Mouse (Mus musculus) kidney, adult 8-10 months (tissue): Measurements from ENCODE around the gene Fbxo46.
A peak's percentile ranks its signal among the peaks of the same experiment; 100 is the strongest.

Experiments used
- DNase-seq, 2 experiments: peaks; one replicate each; pipeline ENCODE4 v3.0.0; 2022

Fbxo46 gene

DNA sequence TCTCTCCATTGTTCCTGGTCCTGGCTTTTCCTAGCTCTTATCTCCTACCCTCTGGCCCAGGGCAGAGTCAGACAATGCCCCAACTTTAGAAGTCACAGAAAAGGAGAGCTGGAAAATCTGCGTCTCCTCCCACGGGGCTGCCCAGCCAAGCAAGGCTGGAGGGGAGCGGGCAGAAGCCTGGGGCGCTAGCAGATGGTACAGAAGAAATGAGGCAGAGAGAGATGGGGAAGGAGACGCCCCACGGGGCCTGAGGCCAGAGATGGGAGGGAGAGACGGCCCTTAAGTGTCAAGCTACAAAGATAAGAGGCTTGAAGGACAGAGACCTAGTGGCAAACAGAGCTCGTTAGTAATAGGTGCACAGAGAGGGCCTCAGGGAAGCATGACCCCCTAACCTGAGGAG, 52.2 kb downstream of the Fbxo46 start:
- DNase-seq = no peak

DNA sequence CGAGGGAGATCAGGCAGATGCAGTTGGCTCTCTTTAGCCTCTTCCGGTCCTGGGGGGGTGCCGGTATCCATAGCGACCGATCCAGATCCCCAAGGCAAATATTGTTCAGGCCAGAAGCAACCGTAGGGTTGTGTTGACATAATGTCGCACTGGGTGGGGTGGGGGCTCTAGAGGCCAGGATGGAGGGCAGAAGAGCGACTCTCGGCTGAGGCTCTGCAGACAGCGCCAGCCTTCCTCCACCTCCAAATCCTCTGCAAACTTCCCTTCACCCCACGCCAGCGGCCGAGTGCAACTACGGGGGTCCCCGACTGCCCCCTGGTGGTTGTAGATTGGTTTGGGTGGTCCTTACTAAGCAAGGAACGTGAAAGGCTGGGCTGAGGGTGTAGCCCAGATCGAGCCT, 53.2 kb downstream of the Fbxo46 start:
- peak; percentile 54 to 70 for DNase-seq

DNA sequence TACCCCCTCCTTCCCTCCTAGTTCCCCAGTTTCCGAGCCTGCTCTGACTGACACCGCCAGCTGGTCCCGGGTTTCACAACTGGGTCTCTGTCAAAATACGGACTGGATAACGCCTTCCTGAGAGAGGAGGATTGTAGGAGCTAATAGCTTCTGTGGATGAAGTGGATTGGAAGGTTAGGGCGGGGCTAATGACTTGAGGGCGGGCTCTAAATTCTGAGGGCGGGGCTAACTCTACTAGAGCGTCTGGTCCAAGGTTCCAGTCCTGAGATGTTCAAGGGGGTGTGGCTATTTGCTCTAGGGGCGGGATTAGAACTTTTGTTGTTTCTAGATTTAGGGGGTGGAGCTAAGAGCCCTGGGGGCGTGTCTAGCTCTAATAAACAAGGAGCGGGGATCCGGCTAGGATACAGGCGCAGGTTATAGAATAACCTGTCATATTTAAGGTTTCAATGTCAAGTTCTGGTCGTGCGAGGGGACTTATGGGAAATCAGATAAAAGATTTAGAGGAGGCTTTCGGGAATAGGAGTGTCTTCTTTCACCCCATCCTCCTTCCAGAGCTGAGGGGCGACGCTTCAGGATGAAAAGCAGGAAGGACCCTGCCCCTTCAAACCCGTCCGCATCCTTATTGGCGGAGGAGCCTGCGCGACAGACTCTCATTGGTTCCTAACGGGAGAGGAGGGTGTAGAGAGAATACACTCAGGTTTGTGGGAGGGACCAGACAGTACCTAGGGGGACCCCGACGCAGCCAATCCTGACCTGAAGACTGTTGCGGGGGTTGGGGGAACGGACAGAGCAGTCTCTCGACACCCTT, 56.3 kb downstream of the Fbxo46 start, which contains the start of gene Eml2:
TSS of gene Eml2 (plus strand) at position 714 of the 808 bp plus-strand sequence.
- DNase-seq = peak in 1 of 2 experiments; percentile 26

DNA sequence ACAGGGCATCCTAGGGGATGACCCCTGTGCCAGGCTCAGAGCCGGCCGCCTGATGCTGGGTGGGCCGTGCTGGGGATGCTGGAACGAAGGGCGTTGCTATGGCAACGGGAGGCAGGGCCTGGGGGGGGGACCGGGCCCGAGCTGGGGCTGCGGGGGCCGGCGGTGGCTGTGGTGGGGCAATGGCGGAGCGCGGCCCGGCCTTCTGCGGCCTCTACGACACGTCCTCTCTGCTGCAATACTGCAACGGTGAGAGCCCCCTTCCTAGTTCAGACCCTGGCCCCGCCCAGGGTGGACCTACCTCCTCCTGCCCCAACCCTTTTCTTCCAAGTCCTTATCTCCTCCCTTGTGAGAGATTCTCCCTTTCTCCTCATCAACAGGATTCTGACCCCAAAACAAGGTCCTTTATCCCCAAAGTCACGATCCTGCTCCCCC, 56.9 kb downstream of the Fbxo46 start:
- DNase-seq = no peak

DNA sequence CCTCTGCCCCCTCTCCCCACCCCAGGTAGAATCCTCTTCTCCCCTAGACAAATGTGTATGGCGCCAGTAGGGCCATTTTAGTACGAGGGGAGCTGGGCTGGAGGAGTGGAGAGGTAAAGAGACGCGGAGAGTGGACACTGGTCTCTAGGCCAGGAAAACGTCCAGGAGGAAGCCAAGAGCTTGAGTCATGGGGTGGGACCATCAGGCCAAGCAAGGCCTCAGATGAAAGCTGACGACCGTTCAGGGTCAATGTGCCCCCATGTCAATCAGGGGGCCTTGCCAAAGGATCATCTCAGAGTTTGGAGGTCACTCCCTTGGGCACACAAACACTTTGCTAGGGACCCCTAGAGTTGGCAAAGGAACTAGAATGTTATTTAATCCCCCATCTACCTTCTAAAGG, 57.6 kb downstream of the Fbxo46 start:
- no peak for DNase-seq

DNA sequence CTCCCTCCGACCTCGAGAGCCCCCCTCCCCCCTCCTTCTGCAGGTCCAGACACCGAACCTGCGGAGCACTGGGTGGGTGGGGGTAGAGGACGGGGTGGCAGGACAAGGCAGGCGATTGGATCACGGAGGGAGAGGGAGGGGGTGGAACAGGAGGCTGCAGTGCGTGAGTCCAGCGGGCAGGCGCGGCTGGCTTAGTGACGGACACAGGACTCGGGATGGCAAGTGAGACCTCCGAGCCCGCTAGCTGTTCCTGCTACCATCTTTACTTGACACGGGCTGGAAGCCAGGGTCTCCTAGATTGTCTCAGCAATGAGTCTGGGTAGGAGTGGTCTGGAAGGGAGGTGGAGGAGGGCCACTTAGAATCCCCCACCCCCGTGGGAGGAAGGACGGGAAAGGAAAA, 58.4 kb downstream of the Fbxo46 start:
- no peak for DNase-seq

- DNase-seq = peak; percentile 45 to 80
These were observed 58.9 kb downstream of the Fbxo46 start for GRCm38 (mm10) chr7:19178443-19179092.

DNA sequence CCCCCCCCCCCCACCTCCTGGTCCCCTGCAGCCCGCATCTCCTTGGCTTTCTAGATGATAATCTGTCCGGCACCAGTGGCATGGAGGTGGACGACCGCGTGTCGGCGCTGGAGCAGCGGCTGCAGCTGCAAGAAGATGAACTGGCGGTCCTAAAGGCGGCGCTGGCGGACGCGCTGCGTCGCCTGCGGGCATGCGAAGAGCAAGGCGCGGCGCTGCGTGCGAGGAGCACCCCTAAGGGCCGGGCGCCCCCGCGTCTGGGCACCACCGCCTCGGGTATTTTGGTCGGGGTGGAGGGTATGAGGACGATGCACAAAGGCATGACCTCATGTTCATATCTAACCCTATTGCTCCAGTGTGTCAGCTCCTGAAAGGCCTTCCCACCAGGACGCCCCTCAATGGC, 59.5 kb downstream of the Fbxo46 start:
- peak; percentile 50 to 63 for DNase-seq

DNA sequence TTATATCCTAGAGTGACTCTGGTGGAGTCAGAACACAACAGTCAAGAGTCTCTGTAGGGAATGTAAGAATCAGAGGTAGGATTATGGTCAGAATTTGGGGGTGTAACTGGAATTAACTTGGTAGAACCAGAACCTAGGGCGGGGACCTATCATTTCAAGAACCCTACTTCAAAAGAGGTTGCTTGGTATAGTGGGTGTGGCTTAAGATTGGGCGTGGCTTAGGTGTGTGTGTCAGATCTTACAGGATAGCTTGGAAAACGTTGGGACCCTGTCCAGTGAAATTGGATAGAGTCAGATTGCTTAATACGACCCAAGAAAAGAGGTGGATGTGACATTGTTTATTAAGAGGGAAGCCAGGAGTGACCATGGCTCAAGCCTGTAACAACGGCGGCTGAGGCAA, 60.3 kb downstream of the Fbxo46 start:
- no peak for DNase-seq

DNA sequence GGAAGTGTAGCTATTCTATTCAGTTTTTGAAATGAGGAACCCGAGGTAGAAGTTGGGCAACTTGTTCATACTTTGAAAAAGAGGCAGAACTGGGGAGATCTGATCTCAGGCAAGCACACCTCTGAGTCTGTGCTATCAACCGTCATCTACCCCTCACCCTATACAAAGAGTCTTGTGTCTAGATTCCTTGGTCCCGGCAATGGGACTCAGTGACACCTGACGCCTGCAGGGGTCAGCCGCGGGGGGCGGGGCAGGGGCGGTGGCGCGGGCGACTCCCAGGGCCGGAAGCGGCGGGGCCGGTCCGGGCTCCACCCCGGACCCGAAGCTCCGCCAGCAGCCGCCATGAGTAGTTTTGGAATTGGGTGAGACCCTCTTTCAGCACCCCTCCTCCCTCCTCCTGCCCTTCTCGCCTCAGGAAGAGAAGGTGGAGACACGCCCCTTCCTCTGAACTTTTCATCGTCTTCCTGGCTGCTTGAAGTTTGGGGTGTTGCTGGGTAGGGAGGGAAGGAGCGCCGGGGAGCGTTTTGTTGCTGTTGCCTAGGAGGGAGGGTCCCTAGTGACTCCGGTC, 61.3 kb downstream of the Fbxo46 start:
- DNase-seq = peak in 1 of 2 experiments; percentile 35

DNA sequence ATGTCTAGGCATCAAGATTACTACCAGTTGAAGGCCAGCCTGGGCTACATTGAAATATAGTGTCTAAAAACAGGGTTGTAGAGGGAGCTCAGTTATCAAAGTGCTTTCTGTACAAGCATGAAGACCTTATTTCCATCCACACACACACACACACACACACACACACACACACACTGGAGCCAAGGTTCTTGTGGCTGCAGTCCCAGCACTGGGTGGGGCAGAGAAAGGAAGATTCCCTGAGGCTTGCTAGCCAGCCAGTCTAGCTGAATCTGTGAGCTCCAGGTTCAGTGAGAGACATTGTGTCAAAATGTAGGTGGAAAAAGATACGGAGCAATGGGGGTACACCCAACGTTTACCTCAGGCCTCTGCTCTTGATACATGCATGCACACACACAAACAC, 64.6 kb downstream of the Fbxo46 start:
- DNase-seq = no peak

DNA sequence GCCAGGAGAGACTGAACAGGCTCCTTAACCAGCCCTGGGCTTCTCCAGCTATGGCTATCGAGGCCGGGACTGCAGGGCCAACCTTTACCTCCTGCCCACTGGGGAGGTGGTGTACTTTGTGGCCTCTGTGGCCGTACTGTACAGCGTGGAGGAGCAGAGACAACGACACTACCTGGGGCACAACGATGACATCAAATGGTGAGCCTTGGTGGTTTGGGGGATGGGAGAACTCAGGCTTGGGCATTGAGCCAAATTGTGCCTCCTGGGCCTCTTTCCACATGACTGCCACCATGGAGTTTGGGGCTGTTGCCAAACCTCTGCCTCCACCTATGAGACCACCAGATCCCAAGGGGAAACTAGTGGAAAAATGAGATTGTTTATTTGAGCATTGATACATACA, 65.1 kb downstream of the Fbxo46 start:
- peak in 1 of 2 experiments; percentile 26 for DNase-seq
